Mouse (Mus musculus) E14TG2a.4 (cell line): ENCODE measurements around the gene Ube2f.

Experiments used
- CTCF ChIP-seq: conservative IDR thresholded peaks from 2 replicates; pipeline ENCODE4 v1.5.1; 2014; ENCODE audit warnings: low read length
- POU5F1 ChIP-seq: IDR thresholded peaks from 2 replicates; pipeline ENCODE4 v1.6.1; 2014; ENCODE audit warnings: low read length, borderline replicate concordance

DNA sequence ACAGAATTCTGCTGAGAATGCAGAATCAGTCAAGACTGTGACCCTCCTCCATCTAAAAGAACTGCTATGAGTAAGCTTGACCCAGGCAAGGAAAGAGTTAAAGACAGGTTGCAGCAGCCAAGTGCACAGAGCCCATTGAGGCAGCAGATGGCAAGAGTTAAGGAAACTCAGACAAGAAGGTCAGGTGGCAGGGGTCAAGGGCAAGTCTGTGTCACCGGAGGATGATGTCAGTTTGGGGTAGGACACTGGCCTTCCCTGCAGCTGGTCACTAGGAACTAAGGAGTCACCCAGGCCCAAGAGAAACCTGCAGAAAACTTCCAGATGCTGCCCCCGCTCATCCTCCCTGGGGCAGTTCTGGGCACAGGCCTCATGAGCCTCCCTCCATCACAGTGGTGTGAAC, 74.5 kb downstream of the Ube2f start:
- TF ChIP-seq CTCF (no peak), POU5F1 (no peak)
